Mouse (Mus musculus) heart, adult 2 months (tissue): Measurements from ENCODE around the gene Pkd1l2.

Source experiments
- CTCF ChIP-seq: fragments of 200-600 bp; IDR thresholded peaks from 2 replicates; pipeline ENCODE4 v1.8.1; 2022; ENCODE audit warnings: antibody characterized with exemption, mild to moderate bottlenecking, moderate library complexity
- POLR2A ChIP-seq: fragments of 200-500 bp; IDR thresholded peaks from 2 replicates; pipeline ENCODE4 v1.6.1; 2011; ENCODE audit warnings: mild to moderate bottlenecking, low read depth, low read length, control low read depth; ENCODE audit not compliant: insufficient read depth

DNA sequence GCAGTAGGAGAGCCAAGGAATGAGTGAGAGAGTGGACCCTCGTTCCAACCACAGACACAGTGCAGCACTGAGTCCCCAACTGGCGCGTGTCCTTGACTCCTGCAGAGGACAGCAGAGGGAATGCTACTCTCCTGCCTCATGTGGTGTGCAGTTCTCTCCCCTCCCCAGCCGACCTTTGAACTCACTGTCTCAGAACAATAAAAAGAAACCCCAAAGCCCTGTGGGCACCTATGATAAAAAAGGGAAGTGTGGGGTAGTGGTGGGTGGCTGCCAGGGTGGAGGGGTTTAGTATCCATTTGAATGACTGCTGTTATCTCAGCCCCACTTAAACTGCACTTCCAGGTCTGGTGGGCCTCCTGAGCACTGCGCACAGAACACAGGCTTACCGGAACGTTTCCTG lies 134.7 kb downstream of the Pkd1l2 start:
- TF ChIP-seq CTCF (no peak), POLR2A (no peak)
